ENCODE assay signal across 11 mouse cellular contexts in genomic region chr12:79381489-79381888, GRCm38 (mm10).
"Had no signal": no experiment of that assay in that cellular context is flagged by ENCODE, and none has a peak within 500 bp of the region (broad histone marks: within the 10 kb centered on the region; RNA-seq: fewer than 3 reads in every experiment).

No protein-coding gene starts in this region.

- DNase-seq: kidney, postnatal 10 days; kidney, postnatal 4 days; lung, adult 18-20 months; retina, postnatal 1 day; thymus, postnatal 4 days had no signal

- H3K9me3 ChIP-seq: limb, embryonic 13.5 days; midbrain, embryonic 12.5 days; neural tube, embryonic 13.5 days had no signal

- H3K27me3 ChIP-seq: limb, embryonic 13.5 days; midbrain, embryonic 12.5 days; neural tube, embryonic 13.5 days had no signal

- H3K36me3 ChIP-seq: limb, embryonic 13.5 days; midbrain, embryonic 12.5 days; neural tube, embryonic 13.5 days had no signal

- H3K27ac ChIP-seq: layer of hippocampus, adult 2 months; liver, embryonic 14.5 days; midbrain, embryonic 12.5 days; neural tube, embryonic 13.5 days had no signal

- H3K4me3 ChIP-seq: layer of hippocampus, adult 2 months; limb, embryonic 13.5 days; midbrain, embryonic 12.5 days; neural tube, embryonic 13.5 days had no signal

- H3K9ac ChIP-seq: limb, embryonic 13.5 days; liver, embryonic 14.5 days; midbrain, embryonic 12.5 days; neural tube, embryonic 13.5 days had no signal

- ATAC-seq: midbrain, embryonic 16.5 days had no signal

- H3K4me2 ChIP-seq: limb, embryonic 13.5 days; midbrain, embryonic 12.5 days; neural tube, embryonic 13.5 days had no signal

- H3K4me1 ChIP-seq: neural tube, embryonic 13.5 days had no signal
